Mouse (Mus musculus): ENCODE results near the gene Trafd1. TPM values are rescaled to one million over a fixed set of nuclear protein-coding genes. Genes with fewer than 3 reads are reported as not detected.
"Not testable (repeated sequence)": the region's sequence is repeated elsewhere in the genome, so short reads cannot be mapped to it uniquely, and the experiment has no call there.

Trafd1 gene
- polyA plus RNA-seq, 2 experiments from 2014 or later: 33.7 to 38.3 TPM

DNA sequence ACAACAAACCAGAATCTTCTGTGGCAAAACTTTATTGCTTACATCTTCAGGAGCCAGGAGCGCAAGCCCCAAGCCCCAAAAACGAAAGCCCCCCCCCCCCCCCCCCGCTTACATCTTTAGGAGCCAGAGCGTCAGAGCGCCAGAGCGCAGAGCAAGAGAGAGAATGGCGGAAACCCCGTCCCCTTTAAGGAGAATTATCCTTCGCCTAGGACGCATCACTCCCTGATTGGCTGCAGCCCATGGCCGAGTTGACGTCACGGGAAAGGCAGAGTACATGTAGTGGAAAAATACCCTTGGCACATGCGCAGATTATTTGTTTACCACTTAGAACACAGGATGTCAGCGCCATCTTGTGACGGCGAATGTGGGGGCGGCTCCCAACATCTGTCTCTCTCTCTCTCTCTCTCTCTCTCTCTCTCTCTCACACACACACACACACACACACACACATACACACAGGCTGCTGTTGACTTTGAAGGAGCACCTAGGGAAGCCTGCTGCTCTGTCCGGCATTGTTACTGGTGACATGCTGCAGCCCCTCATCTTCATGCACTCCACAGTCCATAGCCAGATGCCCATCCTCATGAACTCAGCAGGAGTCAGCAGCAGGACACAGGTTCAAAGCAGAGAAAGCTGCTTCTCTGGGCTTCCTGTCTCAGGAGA lies 55.1 kb downstream of the Trafd1 start:
- not testable (repeated sequence) for ATAC-seq

DNA sequence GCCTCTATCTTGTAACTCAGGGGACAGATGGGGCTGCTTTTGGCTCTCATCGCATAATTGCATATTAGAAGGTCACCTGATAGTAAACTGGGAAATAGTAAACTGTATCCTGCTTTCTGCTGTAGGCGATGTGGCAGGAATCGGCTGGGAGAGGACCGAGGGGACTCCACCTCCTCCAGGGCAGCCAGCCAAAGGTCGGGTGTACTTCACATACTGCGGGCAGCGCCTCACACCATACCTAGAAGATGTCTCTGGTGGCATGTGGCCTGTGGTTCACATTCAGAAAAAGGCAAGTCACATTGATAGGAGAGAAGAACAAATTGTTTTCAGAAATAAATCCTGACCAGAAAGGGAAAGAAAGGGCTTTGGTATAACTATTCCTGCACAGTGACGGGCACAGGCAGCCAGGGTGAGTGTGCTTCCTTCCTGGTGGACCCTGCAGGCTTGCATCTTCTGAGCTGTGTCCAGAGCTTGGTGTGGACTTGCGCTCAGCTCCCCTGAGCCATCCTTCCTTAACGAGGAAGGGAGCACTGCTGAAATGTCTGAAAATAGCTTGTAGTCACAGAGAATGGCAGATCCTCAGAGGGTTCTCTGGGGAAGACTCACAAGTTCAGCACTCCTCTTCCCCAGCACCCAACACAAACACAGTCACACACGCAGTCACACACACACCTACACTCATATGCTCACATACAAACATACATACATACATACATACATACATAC lies 55.9 kb downstream of the Trafd1 start:
- no peak for ATAC-seq

DNA sequence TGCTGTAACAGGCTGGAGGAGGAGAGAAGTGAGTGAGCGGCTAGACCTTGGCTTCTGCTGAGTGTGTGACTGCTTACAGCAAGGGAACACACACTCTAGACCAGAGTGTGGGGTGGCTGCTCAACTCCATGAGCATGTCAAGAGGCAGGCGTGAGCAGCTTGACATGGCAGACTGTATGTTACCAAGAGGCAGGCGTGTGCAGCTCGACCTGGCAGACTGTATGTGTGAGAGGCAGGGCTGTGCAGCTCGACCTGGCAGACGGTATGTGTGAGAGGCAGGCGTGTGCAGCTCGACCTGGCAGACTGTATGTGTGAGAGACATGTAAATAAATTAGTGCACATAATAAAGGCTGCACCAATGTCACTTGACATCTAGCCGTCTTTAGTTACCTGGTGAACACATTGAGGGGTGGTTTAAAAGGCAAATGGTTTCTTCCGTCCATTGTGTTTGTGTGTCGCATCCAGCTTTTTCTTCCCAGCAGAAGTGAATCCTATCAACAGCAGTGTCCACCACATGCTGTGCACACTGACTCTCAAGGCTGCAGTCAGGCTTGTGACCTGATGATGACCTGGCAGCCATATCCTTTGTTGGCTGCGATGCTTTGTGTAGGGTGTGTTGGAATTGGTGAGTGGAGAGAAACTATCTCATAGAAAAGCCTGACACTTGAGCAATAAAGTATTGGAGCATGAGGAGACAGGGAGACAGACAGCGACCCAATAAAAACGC lies 59.2 kb downstream of the Trafd1 start:
- no peak for ATAC-seq

Other genes with a start within 250 kb of the Trafd1 start
- 1 to 10 TPM; 6.0 to 9.6 TPM for gene Ptpn11, start 194.2 kb downstream of the Trafd1 start, polyA plus RNA-seq (2017; shearing (Covaris generic))
- gene Rpl6, start 181.2 kb downstream of the Trafd1 start, polyA plus RNA-seq (2017; shearing (Covaris generic)): 1,000 to 10,000 TPM; 1,893 to 2,041 TPM
- 1 to 10 TPM; 6.4 to 7.0 TPM for gene Hectd4, start 165.4 kb downstream of the Trafd1 start, polyA plus RNA-seq (2017; shearing (Covaris generic))
- 10 to 100 TPM; 27.0 to 30.4 TPM for gene Naa25, start 12.3 kb upstream of the Trafd1 start, polyA plus RNA-seq (2017; shearing (Covaris generic))
- 1 to 10 TPM in 1 of 2 experiments, under 1 TPM in 1; 0.71 to 1.2 TPM for gene Tmem116, start 66.3 kb upstream of the Trafd1 start, polyA plus RNA-seq (2017; shearing (Covaris generic))
- 10 to 100 TPM; 58.4 to 80.5 TPM for gene Erp29, start 66.9 kb upstream of the Trafd1 start, polyA plus RNA-seq (2017; shearing (Covaris generic))
- gene Adam1b, start 117.8 kb upstream of the Trafd1 start, polyA plus RNA-seq (2017; shearing (Covaris generic)): not detected
- gene Adam1a, start 159.8 kb upstream of the Trafd1 start, polyA plus RNA-seq (2017; shearing (Covaris generic)): 1 to 10 TPM in 1 of 2 experiments, under 1 TPM in 1; 0.54 to 1.4 TPM
- not detected for gene Gm42878, start 159.8 kb upstream of the Trafd1 start, polyA plus RNA-seq (2017; shearing (Covaris generic))
- 10 to 100 TPM; 23.4 to 26.0 TPM for gene Mapkapk5, start 160.3 kb upstream of the Trafd1 start, polyA plus RNA-seq (2017; shearing (Covaris generic))
- gene Aldh2, start 208.2 kb upstream of the Trafd1 start, polyA plus RNA-seq (2017; shearing (Covaris generic)): 10 to 100 TPM in 1 of 2 experiments, 1 to 10 TPM in 1; 7.1 to 11.2 TPM
- gene Acad12, start 233.3 kb upstream of the Trafd1 start, polyA plus RNA-seq (2017; shearing (Covaris generic)): 1 to 10 TPM; 1.2 TPM

Measured in activated CD4-positive, CD25-positive, alpha-beta regulatory T cell, adult 4 months (primary cell).